Mouse (Mus musculus): ENCODE data around the gene Klhl26.

Klhl26 gene

GRCm38 (mm10) chr8:70502540-70502939, 25.8 kb upstream of the Klhl26 start:
- in situ Hi-C loops (cut with MboI; ENCODE audit: low sequenced_read_pairs): loop anchor here (10.0 kb wide), 1 partner anchor 88 kb away; no protein-coding TSS in a partner anchor

DNA sequence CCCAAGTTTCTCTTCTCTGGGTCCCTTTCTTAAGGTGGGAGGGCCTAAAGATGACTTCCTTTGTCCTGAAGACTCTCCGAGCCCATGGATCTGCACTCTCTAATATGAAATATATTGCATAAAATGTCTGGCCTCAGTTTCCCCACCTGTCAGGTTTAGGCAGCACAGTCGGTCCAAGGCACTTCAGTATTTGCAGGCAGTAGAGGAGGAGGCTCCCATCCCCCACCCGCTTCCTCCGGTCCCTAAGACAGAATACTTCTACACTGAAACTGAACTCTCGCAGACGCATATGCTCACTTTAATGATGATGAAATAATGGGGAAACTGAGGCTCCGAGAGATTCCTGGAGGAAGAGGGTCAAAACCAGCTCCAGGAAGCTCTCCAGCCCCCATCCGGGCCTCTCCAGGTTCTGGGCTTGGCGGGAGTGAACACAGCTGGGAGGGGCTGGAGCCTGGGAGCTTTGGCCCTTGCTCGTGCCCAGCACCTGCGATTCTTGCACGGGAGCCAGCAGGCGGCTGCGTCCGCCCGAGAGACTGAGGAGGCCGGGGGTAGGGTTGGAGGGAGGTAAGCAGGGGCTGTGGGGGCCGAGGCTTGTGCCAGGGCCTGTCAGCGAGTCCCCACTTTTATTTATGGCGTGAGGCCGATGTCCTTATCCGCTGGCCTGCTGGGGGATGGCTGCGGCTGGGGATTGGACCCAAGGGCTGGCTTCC, 25.2 kb upstream of the Klhl26 start:
- in situ Hi-C loops (cut with MboI; ENCODE audit: low sequenced_read_pairs): loop anchor here (10.0 kb wide), 1 partner anchor 87 kb away; no protein-coding TSS in a partner anchor

GRCm38 (mm10) chr8:70500386-70501301, 23.9 kb upstream of the Klhl26 start:
- in situ Hi-C loops (cut with MboI; ENCODE audit: low sequenced_read_pairs): loop anchor here (10.0 kb wide), 1 partner anchor 86 kb away; no protein-coding TSS in a partner anchor

DNA sequence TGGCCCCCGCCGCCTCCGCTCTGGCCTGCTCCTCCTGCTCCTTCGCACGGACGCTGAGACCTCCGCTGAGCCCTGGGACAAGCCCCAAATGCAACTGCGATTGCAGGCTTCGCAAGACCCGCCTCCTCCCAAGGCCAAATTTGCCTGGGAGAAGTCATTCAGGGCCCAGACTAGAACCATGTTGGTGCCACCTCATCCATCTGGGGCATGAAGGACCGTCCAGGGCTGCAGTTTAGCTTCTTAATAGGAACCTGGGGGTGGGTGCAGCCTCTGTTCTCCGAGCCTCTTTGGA, 18.9 kb upstream of the Klhl26 start:
- in situ Hi-C loops (cut with MboI; ENCODE audit: low sequenced_read_pairs): no loop called here

DNA sequence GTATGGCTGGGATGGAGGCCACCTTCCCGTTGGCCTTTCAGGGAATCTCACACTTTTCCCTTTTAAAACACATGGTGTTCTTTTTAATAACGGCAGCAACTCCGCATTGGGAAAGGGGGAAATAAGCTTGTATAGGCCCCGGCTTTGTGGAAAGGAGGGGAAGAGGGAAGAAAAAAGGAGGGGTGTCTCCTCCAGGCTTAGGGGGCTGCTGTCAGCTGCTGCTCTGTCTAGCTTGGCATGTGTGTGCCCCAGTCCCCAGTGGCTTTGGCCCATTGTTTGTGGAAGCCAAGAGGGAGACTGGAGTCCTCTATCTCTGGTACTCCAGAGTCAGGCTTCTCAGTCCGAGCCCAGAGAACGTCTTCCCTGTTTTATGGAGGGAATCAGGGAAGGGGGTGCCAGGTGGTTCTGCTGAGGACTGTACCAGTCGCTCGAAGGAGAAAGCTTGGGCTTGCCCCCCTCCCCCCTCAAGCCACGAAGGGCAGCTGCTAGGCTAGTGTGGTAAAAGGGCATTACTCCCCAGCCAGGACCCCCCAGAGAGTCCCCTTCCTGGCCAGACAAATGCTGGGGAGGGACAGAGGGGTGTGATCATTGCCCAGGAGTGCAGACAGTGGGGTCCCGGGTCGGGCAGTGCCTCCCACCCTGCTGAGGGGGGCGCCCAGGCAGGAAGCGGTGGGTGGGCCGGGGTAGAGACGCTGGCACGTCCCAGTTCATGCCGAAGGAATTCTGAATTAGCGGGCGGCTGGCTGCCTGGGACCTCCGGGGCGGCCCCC, 18.4 kb upstream of the Klhl26 start:
- in situ Hi-C loops (cut with MboI; ENCODE audit: low sequenced_read_pairs): no loop called here

DNA sequence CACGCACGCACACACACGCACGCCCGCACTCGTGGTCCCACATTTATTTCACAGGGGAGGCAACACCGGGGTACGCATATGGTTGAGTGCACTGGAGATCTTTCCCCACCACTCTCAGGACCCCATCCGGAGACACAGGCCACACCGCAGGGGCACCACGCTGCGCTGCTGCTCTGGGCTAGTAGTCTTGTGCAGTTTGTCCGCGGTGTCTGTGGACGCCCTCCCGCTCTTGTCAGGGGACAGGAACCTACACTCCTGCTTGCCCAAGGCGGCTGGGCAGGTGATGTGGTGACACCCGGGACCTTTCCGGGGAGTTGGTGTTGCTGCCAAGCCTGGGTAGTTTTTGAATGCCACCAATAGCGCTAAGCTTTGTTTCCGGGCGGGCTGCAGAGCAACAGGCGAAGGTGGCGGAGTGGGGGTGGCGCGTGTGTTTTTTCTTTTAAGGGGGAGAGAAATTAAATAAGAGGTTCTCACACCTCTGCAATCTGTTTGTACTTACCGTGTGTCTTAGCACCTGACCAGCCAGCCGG, 17.7 kb upstream of the Klhl26 start:
- in situ Hi-C loops (cut with MboI; ENCODE audit: low sequenced_read_pairs): no loop called here

DNA sequence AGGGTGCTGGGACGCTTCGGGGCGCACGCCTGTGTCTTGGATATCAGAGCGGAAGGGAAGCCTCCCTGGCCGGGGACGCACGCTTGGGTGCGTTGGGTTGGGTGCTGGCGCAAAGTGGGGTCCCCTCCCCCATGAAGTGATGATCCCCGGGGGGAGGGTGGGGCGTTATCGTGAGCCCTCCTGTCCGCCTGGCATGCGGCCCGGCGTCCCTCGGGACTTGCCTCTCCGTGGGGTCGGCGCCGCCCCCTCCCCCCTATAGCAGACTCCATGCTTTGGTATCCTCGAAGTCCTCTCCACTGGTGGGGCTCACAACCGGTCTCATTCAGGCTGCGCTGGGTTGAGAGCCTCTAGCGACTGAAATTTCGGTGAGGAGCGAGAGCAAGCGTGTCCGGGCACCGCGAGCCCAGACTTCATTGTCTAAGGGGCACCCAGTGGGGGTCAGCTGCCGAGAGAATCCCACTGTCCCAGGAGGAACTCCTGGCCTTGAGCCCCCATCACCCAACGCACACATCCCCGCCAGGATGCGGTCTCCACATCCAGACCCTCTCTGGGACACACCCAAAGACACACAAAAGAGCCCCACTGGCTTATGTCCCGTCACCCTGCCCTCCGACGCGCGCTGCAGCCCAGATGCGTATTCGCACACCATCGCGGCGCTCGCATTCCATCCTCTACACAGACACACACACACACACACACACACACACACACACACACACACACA, 17.1 kb upstream of the Klhl26 start:
- in situ Hi-C loops (cut with MboI; ENCODE audit: low sequenced_read_pairs): no loop called here

GRCm38 (mm10) chr8:70492664-70493640, 16.2 kb upstream of the Klhl26 start, which contains the start of gene Crlf1:
Crlf1 (plus strand) TSS chr8:70493158.
- in situ Hi-C loops (cut with MboI; ENCODE audit: low sequenced_read_pairs): no loop called here

DNA sequence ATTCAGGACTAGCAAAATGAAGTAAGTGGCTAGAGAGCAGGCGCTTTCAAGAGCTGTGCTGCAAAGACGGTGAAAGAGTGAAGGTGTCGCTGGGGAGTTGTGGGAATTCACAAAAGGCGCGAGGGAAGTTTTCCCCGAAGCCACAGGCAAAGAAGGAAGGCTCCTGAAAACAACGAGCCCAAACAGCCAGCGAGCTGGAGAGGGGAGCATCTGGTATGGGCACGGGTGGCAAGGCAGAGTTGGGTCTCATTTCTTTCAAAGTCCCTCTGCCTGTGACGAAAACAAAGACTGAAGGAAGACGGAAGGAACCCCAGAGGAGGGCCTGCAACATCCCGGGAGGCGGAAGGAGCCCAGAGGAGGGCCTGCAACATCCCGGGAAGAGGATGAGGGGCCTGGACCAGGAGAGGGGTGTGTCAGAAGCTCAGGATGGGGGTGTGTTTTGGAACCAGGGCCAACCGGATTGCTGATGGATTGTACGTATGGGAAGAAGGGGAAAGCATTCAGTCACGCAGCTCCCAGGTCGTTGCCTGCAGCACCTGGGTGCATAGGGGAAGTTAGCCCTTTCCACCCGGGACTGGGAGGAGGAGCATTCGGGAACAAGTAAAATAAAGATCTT, 14.2 kb upstream of the Klhl26 start:
- in situ Hi-C loops (cut with MboI; ENCODE audit: low sequenced_read_pairs): no loop called here

- in situ Hi-C loops (cut with MboI; ENCODE audit: low sequenced_read_pairs): no loop called here
Observed at GRCm38 (mm10) chr8:70490061-70490879, 13.5 kb upstream of the Klhl26 start.

- in situ Hi-C loops (cut with MboI; ENCODE audit: low sequenced_read_pairs): no loop called here
Observed at GRCm38 (mm10) chr8:70489576-70489975, 12.8 kb upstream of the Klhl26 start.

GRCm38 (mm10) chr8:70488931-70489470, 12.2 kb upstream of the Klhl26 start:
- in situ Hi-C loops (cut with MboI; ENCODE audit: low sequenced_read_pairs): no loop called here

- in situ Hi-C loops (cut with MboI; ENCODE audit: low sequenced_read_pairs): no loop called here
Observed at GRCm38 (mm10) chr8:70487993-70488796, 11.4 kb upstream of the Klhl26 start.

DNA sequence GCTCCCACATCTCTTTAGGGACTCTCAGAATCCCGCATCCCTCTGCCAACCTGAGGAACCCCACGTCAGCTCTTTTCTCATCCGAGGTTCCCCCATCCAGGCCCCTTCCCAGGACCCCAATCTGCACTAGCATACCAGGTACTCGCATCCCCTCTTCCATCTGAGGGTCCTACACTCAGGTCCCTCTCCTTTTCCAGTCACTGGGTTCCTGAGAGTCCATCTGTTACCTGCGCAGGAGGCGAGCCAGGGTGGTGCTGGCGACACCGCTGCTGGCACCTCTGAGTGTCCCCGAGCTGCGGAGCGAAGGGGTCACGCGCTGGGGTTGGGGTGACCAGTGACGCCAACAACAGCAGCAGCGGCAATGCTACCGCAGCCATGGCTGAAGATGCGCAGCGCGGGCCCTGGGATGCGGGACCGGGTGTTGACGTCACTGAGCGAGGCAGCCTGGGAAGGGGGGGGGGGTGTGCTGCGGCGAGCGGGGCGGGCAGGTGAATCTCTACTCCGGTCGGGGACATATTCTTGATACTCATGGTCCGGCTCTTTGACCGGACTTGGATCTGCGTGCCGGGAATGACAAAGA, 10.3 kb upstream of the Klhl26 start, which contains the start of gene Tmem59l:
TSS of gene Tmem59l (minus strand) at position 418 of the 580 bp plus-strand sequence.
- in situ Hi-C loops (cut with MboI; ENCODE audit: low sequenced_read_pairs): no loop called here

DNA sequence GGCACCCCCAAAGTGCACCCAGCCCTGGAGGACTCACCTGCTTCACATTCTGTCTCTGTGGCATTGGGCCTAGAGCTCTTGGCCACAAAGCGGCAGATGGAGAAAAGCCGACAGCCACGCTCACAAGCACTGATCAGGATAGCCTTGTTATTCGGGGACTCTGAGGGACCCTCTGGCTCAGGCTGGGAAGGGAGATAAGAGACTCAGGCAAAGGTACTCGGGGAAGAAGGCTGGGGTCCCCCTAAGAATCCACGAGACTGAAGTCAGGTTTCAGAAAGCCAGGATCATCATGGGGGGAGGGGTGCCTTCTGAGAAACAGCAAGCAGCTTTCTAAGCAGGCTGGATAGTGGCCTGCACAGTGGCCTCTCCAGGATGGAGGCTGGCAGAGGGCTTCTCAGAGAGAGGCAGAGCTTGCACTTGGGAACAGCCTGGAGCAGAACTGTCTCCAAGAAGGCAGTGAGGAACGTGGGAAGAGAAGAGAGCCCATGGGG, 9.5 kb upstream of the Klhl26 start:
- in situ Hi-C loops (cut with MboI; ENCODE audit: low sequenced_read_pairs): no loop called here

DNA sequence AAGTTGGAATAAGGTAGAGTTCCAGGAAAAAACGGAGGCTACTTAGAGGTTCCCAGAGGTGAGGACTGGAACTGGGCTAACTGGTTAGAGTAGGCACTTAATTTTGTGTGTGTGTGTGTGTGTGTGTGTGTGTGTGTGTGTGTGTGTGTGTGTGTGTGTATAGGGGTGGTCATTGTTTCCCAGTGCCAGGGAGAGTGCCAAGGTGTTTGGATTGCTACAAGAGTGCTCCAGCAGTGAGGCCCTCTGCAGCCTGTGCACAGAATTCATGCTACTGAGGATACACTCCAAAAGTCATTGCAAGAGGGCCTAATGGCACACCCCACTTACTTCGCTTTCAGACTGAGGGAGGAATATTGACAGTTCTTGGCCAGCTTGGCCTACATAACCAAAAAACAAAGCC, 6.2 kb upstream of the Klhl26 start:
- in situ Hi-C loops (cut with MboI; ENCODE audit: low sequenced_read_pairs): no loop called here

Measured in CH12F3 (cell line).